Mouse (Mus musculus) brain, embryonic 14.5 days (tissue): ENCODE data around the gene Timeless.
A peak's percentile ranks its signal among the peaks of the same experiment; 100 is the strongest.

Experiments
- CTCF ChIP-seq: fragments of 200-500 bp; IDR thresholded peaks from 2 replicates; pipeline ENCODE4 v1.5.1; 2012; ENCODE audit warnings: inconsistent platforms, mild to moderate bottlenecking, moderate library complexity, borderline replicate concordance; ENCODE audit not compliant: insufficient read depth, insufficient read length; ENCODE audit errors: extremely low read depth
- POLR2A ChIP-seq: fragments of 200-500 bp; IDR thresholded peaks from 2 replicates; pipeline ENCODE4 v1.6.1; 2012; ENCODE audit warnings: mild to moderate bottlenecking, inconsistent platforms, borderline replicate concordance; ENCODE audit not compliant: poor library complexity, insufficient read depth, insufficient read length, severe bottlenecking; ENCODE audit errors: extremely low read depth

GRCm38 (mm10) chr10:128231697-128232419, at the start of gene Timeless:
- no peak for TF ChIP-seq CTCF
- peak; percentile 79 for TF ChIP-seq POLR2A
